Mouse (Mus musculus) thymus, adult 2 months (tissue): Measurements from ENCODE around the gene Pheta1. TPM values are rescaled to one million over a fixed set of nuclear protein-coding genes. Genes with fewer than 3 reads are reported as not detected.

ENCODE experiments used
- DNase-seq: peaks from one replicate; pipeline ENCODE4 v3.0.0; 2021
- H3K27ac ChIP-seq: fragments of 200-500 bp; 2 replicates; pipeline ENCODE4 v1.5.1; 2012; ENCODE audit warnings: low read length, control low read depth; ENCODE audit not compliant: control insufficient read depth, insufficient read depth
- H3K27me3 ChIP-seq: fragments of 200-500 bp; 2 replicates; pipeline ENCODE4 v1.6.1; 2012; ENCODE audit warnings: mild to moderate bottlenecking, low read length, moderate library complexity, mixed read lengths; ENCODE audit not compliant: control insufficient read depth, insufficient read depth
- H3K36me3 ChIP-seq: fragments of 200-500 bp; 2 replicates; pipeline ENCODE4 v1.6.1; 2012; ENCODE audit warnings: mild to moderate bottlenecking, low read length, moderate library complexity; ENCODE audit not compliant: control insufficient read depth, insufficient read depth
- H3K4me1 ChIP-seq: fragments of 200-500 bp; replicated peaks from 2 replicates; pipeline ENCODE4 v1.6.1; 2012; ENCODE audit warnings: low read length; ENCODE audit not compliant: control insufficient read depth, insufficient read depth
- H3K4me3 ChIP-seq: fragments of 200-500 bp; 2 replicates; pipeline ENCODE4 v1.5.1; 2012; ENCODE audit warnings: mild to moderate bottlenecking, low read length, control low read depth, moderate library complexity; ENCODE audit not compliant: control insufficient read depth, insufficient read depth
- CTCF ChIP-seq: fragments of 200-500 bp; IDR thresholded peaks from 2 replicates; pipeline ENCODE4 v1.5.1; 2012; ENCODE audit warnings: mild to moderate bottlenecking, control low read depth, low read length, moderate library complexity, borderline replicate concordance; ENCODE audit not compliant: control insufficient read depth, poor library complexity, insufficient read depth; ENCODE audit errors: extremely low read depth
- POLR2A ChIP-seq: fragments of 200-500 bp; IDR thresholded peaks from 2 replicates; pipeline ENCODE4 v1.6.1; 2012; ENCODE audit warnings: mild to moderate bottlenecking, low read length, control low read depth, moderate library complexity; ENCODE audit not compliant: control insufficient read depth, poor library complexity, insufficient read depth; ENCODE audit errors: extremely low read depth
- WGBS: fragments of 180-500 bp; shearing (Covaris S2); methylation state at CpG from one replicate; pipeline ENCODE4 v1.1.7; 2018; 5-methylcytosine and 5-hydroxymethylcytosine counted together
- polyA plus RNA-seq: library from polyadenylated mRNA; depleted of rRNA; stranded (reverse); fragments of >200 nt; gene quantifications from 2 replicates; pipeline ENCODE4 v1.2.3, GENCODE M21; 2012

Gene Pheta1
- polyA plus RNA-seq, 1 experiment: 25.3 TPM

DNA sequence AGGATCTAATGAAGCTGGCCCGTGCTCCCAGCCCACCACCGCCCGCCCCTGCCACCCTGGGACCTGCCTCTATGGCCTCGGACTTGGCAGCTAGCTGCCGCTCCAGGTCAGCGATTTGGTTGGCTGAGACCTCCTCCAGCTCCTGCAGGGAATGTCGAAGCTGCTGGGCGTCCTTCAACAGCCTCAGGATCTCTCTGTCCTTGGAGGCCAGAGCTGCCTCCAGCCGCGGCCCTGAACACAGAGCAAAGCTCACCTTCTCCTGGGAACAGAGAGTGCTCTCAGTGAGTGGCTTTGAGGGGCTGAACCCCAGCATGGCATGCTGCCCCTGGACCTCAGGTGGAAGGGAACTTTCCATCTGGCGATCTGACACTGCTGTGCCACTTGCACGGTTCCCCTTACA lies 28.1 kb downstream of the Pheta1 start:
- Histone ChIP-seq H3K36me3 (no peaks in the 10 kb centered on the region), H3K27me3 (no peaks in the 10 kb centered on the region), H3K4me3 (no peak overlapping the region), H3K27ac (no peak overlapping the region), H3K4me1 (no peaks in the 10 kb centered on the region)
- 92% methylated on average over 12 of the region's 12 CpGs for WGBS
- no peak for DNase-seq
- no peak for TF ChIP-seq POLR2A
- no peak for TF ChIP-seq CTCF

DNA sequence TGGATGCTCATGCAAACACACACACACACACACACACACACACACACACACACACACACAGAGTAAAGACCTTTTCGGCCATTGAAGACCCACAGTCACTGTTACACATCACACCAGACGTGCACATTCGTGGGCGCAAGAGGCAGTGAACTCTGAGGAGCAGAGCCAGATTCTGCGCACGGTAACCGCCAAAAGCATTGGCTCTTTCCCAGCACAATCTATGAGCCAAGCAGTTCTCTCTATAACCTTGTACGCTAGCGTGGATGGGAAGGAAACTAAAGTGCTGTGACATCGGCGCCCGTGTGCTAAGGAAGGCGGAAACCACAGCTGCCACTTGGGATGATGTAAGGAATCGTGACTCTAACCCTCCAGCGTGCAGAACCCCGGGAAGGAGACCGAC lies 29.9 kb downstream of the Pheta1 start:
- H3K4me3 ChIP-seq: no peak overlapping the region
- H3K27ac ChIP-seq: no peak overlapping the region
- H3K36me3 ChIP-seq: no peaks in the 10 kb centered on the region
- WGBS: 85% methylated on average over 17 of the region's 17 CpGs
- no peaks in the 10 kb centered on the region for H3K4me1 ChIP-seq
- H3K27me3 ChIP-seq: no peaks in the 10 kb centered on the region
- no peak for TF ChIP-seq POLR2A
- no peak for TF ChIP-seq CTCF
- DNase-seq: no peak

DNA sequence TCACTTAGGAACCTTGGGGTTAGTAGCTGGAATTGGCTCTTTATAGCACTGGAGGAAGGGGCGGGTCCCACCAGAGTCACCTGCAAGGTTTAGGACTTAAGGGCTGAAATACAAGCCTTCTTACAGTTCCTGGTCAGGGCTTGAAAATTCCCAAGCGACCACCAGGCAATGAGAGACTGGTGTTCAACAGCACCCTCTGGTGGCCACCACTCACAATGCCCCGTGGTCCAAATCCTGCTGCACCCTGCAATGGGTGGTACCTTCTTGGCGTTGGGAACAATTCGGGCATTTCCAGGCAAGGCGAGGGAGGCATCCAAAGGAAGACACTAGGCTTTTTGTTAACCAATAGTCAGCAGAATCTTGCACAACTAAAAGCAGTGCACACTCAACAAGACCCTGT lies 30.4 kb downstream of the Pheta1 start:
- no peaks in the 10 kb centered on the region for H3K36me3 ChIP-seq
- H3K4me3 ChIP-seq: no peak overlapping the region
- no peaks in the 10 kb centered on the region for H3K4me1 ChIP-seq
- TF ChIP-seq CTCF: peak; percentile 85
- no peak for TF ChIP-seq POLR2A
- DNase-seq: peak; percentile 54
- 64% methylated on average over 6 of the region's 6 CpGs for WGBS
- H3K27me3 ChIP-seq: no peaks in the 10 kb centered on the region
- no peak overlapping the region for H3K27ac ChIP-seq

DNA sequence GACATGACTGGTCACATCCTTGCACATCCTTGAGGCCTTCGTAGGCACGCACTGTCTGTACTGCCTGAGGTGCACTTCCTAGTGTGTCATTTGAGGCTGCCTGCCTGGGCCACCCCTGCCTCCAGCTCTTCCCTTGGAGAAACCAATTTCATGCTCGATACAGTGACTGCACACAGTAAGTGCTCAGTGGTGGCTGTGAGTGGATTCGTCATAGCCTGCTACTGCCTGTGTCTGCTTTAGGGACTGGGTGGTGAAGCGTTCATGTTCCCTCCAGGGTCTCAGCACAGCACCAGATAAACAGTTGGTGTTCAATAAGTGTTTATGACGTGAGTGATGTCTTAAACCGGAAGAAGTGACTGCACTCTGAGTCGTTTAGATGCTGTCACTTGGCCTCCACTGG lies 34.6 kb downstream of the Pheta1 start:
- Histone ChIP-seq H3K4me3 (no peak overlapping the region), H3K27ac (no peak overlapping the region), H3K27me3 (no peaks in the 10 kb centered on the region), H3K4me1 (no peaks in the 10 kb centered on the region), H3K36me3 (no peaks in the 10 kb centered on the region)
- DNase-seq: no peak
- no peak for TF ChIP-seq POLR2A
- TF ChIP-seq CTCF: no peak
- 87% methylated on average over 8 of the region's 8 CpGs for WGBS

DNA sequence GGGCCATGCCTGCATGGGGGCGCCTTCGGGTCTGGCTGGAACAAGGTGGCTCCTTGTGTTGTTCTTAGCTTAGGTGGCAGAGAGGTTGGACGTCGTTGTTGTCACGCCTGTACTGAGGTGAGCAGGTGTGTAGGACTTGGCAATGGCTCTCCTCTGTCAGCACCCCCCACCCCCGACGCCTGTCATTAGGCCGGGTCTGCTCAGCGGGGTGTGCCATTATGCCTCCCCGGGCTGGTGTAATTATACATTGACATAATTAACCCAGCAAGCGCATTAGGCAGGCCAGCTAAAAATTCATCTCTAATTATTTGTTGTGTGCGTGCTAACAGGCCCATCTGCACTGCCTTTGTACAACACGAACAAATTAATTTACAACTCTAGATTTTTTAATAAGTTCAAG lies 40.6 kb downstream of the Pheta1 start:
- H3K4me3 ChIP-seq: no peak overlapping the region
- H3K4me1 ChIP-seq: no peaks in the 10 kb centered on the region

DNA sequence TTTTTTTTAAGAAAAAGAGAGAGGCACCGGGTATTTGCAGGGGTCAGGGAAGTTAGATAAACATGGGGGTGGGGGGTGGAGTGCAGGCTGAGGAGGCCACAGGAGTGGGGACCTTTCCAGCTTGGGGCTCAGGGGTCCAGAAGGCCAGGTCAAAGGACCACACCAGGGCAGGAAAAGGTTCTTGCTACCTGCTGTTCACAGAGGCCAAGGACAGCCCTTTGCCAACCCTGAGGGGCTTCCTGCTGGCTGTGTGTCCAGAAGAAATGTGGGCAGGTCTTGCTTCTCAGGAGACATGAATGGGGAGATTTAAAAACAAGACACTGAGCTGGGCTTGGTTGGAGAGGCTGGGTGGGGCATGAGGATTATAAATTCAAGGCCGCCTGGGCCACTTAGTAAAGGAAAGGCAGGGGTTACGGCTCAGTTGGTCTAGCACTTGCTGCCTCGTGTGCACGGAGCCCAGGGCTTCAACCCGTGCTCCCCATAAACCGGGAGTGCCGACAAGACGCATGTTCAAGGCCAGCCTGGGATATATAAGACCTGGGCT lies 41.1 kb downstream of the Pheta1 start:
- Histone ChIP-seq H3K4me1 (no peaks in the 10 kb centered on the region), H3K27me3 (no peaks in the 10 kb centered on the region), H3K27ac (no peak overlapping the region), H3K4me3 (no peak overlapping the region), H3K36me3 (no peaks in the 10 kb centered on the region)
- TF ChIP-seq POLR2A: no peak
- TF ChIP-seq CTCF: no peak
- WGBS: 83% methylated on average over 9 of the region's 9 CpGs
- no peak for DNase-seq

More for the DNA sequence above, 40.6 kb downstream of the Pheta1 start:
- H3K27ac ChIP-seq: no peak overlapping the region
- H3K27me3 ChIP-seq: no peaks in the 10 kb centered on the region
- no peaks in the 10 kb centered on the region for H3K36me3 ChIP-seq
- TF ChIP-seq CTCF: no peak
- TF ChIP-seq POLR2A: no peak
- DNase-seq: no peak
- 88% methylated on average over 13 of the region's 13 CpGs for WGBS

DNA sequence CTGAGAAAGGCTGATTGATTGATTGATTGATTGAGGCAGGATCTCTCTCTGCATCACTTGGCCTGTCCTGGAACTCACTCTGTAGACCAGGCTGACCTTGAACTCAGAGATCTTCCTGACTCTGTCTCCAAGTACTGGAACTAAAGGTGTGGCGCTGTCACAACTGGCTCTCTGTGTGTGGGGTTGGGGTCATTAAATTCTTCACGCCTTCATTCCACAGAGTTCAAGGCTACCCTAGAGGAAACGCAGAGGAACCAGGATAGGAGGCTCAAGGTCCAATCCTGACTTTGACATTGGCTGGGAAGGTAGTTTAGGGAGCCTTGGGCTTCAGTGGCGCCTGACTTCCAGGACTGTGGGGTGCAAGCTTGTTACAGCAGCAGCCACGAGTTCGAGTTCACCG lies 42.1 kb downstream of the Pheta1 start:
- TF ChIP-seq POLR2A: no peak
- no peak for TF ChIP-seq CTCF
- 93% methylated on average over 7 of the region's 7 CpGs for WGBS
- no peaks in the 10 kb centered on the region for H3K36me3 ChIP-seq
- no peak for DNase-seq
- no peak overlapping the region for H3K27ac ChIP-seq
- H3K4me3 ChIP-seq: no peak overlapping the region
- no peaks in the 10 kb centered on the region for H3K4me1 ChIP-seq
- H3K27me3 ChIP-seq: no peaks in the 10 kb centered on the region
